Mouse (Mus musculus) liver, adult 2 months (tissue): Measurements from ENCODE around the gene Tarsl2. TPM values are rescaled to one million over a fixed set of nuclear protein-coding genes. Genes with fewer than 3 reads are reported as not detected.

ENCODE experiments used
- DNase-seq: peaks from one replicate; pipeline ENCODE4 v3.0.0-alpha.2; 2011; ENCODE audit warnings: low read depth, low spot score; ENCODE audit errors: extremely low read depth
- H3K27ac ChIP-seq: fragments of 200-500 bp; replicated peaks from 2 replicates; pipeline ENCODE4 v1.5.1; 2012; ENCODE audit warnings: low read depth, mild to moderate bottlenecking, control low read depth, inconsistent platforms, low read length; ENCODE audit not compliant: insufficient read depth
- H3K27me3 ChIP-seq: fragments of 200-500 bp; 2 replicates; pipeline ENCODE4 v1.6.1; 2012; ENCODE audit warnings: mild to moderate bottlenecking, moderate library complexity, low read length, inconsistent platforms; ENCODE audit not compliant: control insufficient read depth, insufficient read depth
- H3K36me3 ChIP-seq: fragments of 200-500 bp; 2 replicates; pipeline ENCODE4 v1.6.1; 2012; ENCODE audit warnings: low read length, inconsistent platforms; ENCODE audit not compliant: control insufficient read depth, insufficient read depth
- H3K4me1 ChIP-seq: fragments of 200-500 bp; 2 replicates; pipeline ENCODE4 v1.6.1; 2011; ENCODE audit warnings: low read length; ENCODE audit not compliant: control insufficient read depth, insufficient read depth
- H3K4me3 ChIP-seq: fragments of 200-500 bp; 2 replicates; pipeline ENCODE4 v1.5.1; 2011; ENCODE audit warnings: low read depth, mild to moderate bottlenecking, control low read depth, low read length, moderate library complexity; ENCODE audit not compliant: insufficient read depth
- H3K79me2 ChIP-seq: fragments of 200-500 bp; 2 replicates; pipeline ENCODE4 v1.6.1; 2012; ENCODE audit warnings: inconsistent platforms, mild to moderate bottlenecking, low read length, moderate library complexity; ENCODE audit not compliant: control insufficient read depth, insufficient read depth
- H3K9ac ChIP-seq: fragments of 200-500 bp; 2 replicates; pipeline ENCODE4 v1.6.1; 2012; ENCODE audit warnings: low read depth, mild to moderate bottlenecking, control low read depth, inconsistent platforms, low read length
- CTCF ChIP-seq: fragments of 200-500 bp; IDR thresholded peaks from 2 replicates; pipeline ENCODE4 v1.5.1; 2011; ENCODE audit warnings: low read depth, low read length, control low read depth
- POLR2A ChIP-seq: fragments of 200-500 bp; IDR thresholded peaks from 2 replicates; pipeline ENCODE4 v1.6.1; 2011; ENCODE audit warnings: low read length, control low read depth; ENCODE audit not compliant: insufficient read depth; ENCODE audit errors: extremely low read depth
- WGBS: fragments of 180-500 bp; shearing (Covaris S2); methylation state at CpG from one replicate; pipeline ENCODE4 v1.1.7; 2018; 5-methylcytosine and 5-hydroxymethylcytosine counted together
- polyA plus RNA-seq: library from polyadenylated mRNA; depleted of rRNA; stranded (reverse); fragments of >200 nt; gene quantifications from 2 replicates; pipeline ENCODE4 v1.2.3, GENCODE M21; 2012; rRNA removed
- total RNA-seq: library from RNA; depleted of rRNA; stranded (reverse); fragments of >200 nt; gene quantifications from 2 replicates; pipeline ENCODE4 v1.2.3, GENCODE M21; 2014; rRNA removed

Gene Tarsl2
- total and polyA plus RNA-seq, 2 experiments: 3.6 to 10.1 TPM

- H3K79me2 ChIP-seq: no peaks in the 10 kb centered on the region
- no peak for TF ChIP-seq CTCF
- no peak for TF ChIP-seq POLR2A
- 75% methylated on average over 4 of the region's 4 CpGs for WGBS
Observed at GRCm38 (mm10) chr7:65714304-65714703, 69.6 kb downstream of the Tarsl2 start.

GRCm38 (mm10) chr7:65734024-65734423 is 89.3 kb downstream of the Tarsl2 start:
- Histone ChIP-seq H3K27me3 (no peaks in the 10 kb centered on the region), H3K9ac (no peak overlapping the region), H3K4me1 (peaks cover 6% of the 10 kb centered on the region), H3K27ac (no peak overlapping the region), H3K79me2 (no peaks in the 10 kb centered on the region), H3K36me3 (no peaks in the 10 kb centered on the region), H3K4me3 (no peak overlapping the region)
- DNase-seq: peak; percentile 43
- 77% methylated on average over 2 of the region's 2 CpGs for WGBS
- TF ChIP-seq CTCF (peak; percentile 40; the same call in 1 of the 2 replicates), POLR2A (no peak)

More at GRCm38 (mm10) chr7:65714304-65714703, 69.6 kb downstream of the Tarsl2 start:
- DNase-seq: no peak
- no peak overlapping the region for H3K27ac ChIP-seq
- H3K9ac ChIP-seq: no peak overlapping the region
- H3K36me3 ChIP-seq: no peaks in the 10 kb centered on the region
- no peaks in the 10 kb centered on the region for H3K27me3 ChIP-seq
- H3K4me1 ChIP-seq: no peaks in the 10 kb centered on the region
- H3K4me3 ChIP-seq: no peak overlapping the region

GRCm38 (mm10) chr7:65735261-65735660 is 90.6 kb downstream of the Tarsl2 start:
- WGBS: 97% methylated on average over 3 of the region's 3 CpGs
- no peak for DNase-seq
- H3K27ac ChIP-seq: no peak overlapping the region
- no peaks in the 10 kb centered on the region for H3K27me3 ChIP-seq
- H3K4me1 ChIP-seq: peaks cover 6% of the 10 kb centered on the region
- H3K9ac ChIP-seq: no peak overlapping the region
- H3K4me3 ChIP-seq: no peak overlapping the region
- no peaks in the 10 kb centered on the region for H3K79me2 ChIP-seq
- no peak for TF ChIP-seq CTCF
- no peak for TF ChIP-seq POLR2A
- H3K36me3 ChIP-seq: no peaks in the 10 kb centered on the region

GRCm38 (mm10) chr7:65737286-65738040 is 92.8 kb downstream of the Tarsl2 start:
- Histone ChIP-seq H3K36me3 (no peaks in the 10 kb centered on the region), H3K27ac (no peak overlapping the region), H3K9ac (no peak overlapping the region), H3K79me2 (no peaks in the 10 kb centered on the region), H3K27me3 (no peaks in the 10 kb centered on the region), H3K4me3 (no peak overlapping the region), H3K4me1 (peaks cover 6% of the 10 kb centered on the region)
- TF ChIP-seq POLR2A (no peak), CTCF (no peak)
- peak; percentile 72 for DNase-seq
- 22% methylated on average over 12 of the region's 12 CpGs for WGBS

Other genes starting within 250 kb of the Tarsl2 start
- gene Tjp1, start 117.1 kb upstream of the Tarsl2 start, total RNA-seq: 19.1 and 24.6 TPM in 2 replicates
- 5.8 and 6.4 TPM in 2 replicates for gene Tjp1, start 117.1 kb upstream of the Tarsl2 start, polyA plus RNA-seq
- 101 and 111 TPM in 2 replicates for gene Tm2d3, start 46.3 kb downstream of the Tarsl2 start, total RNA-seq
- gene Tm2d3, start 46.3 kb downstream of the Tarsl2 start, polyA plus RNA-seq: 94.3 and 96.5 TPM in 2 replicates
- gene Pcsk6, start 216.8 kb downstream of the Tarsl2 start, total RNA-seq: 46.2 and 50.2 TPM in 2 replicates
- gene Pcsk6, start 216.8 kb downstream of the Tarsl2 start, polyA plus RNA-seq: 43.2 and 45.8 TPM in 2 replicates